Mouse (Mus musculus) spleen, postnatal 4 days (tissue): Measurements from ENCODE around the gene 2010111I01Rik.
"Not testable (repeated sequence)": the region's sequence is repeated elsewhere in the genome, so short reads cannot be mapped to it uniquely, and the experiment has no call there.

Experiments used
- DNase-seq, 2 experiments: peaks; one replicate each; pipeline ENCODE4 v3.0.0; 2022; ENCODE audit warnings: low spot score in 2 of 2

2010111I01Rik gene

GRCm38 (mm10) chr13:62955997-62956396 lies 8.7 kb upstream of the 2010111I01Rik start:
- no peak for DNase-seq

DNA sequence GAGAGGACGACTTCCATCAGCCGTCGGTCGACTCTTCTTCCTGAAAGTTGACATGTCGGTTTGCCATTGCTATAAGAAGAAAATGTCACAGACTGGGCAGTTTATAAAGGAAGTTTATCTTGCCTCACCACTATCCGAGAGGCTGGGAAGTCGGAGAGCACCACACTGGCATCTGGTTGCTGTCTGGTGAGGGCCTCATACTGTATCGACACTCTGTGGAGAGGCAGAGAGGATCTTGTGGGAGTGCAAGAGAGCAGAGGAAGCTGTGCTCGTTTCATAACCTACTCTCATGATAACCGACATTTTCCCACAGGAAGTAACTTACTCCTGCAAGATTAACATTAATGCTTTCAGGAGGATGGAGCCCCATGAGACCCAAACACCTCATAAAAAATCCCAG lies 7.9 kb upstream of the 2010111I01Rik start:
- DNase-seq, result no peak

DNA sequence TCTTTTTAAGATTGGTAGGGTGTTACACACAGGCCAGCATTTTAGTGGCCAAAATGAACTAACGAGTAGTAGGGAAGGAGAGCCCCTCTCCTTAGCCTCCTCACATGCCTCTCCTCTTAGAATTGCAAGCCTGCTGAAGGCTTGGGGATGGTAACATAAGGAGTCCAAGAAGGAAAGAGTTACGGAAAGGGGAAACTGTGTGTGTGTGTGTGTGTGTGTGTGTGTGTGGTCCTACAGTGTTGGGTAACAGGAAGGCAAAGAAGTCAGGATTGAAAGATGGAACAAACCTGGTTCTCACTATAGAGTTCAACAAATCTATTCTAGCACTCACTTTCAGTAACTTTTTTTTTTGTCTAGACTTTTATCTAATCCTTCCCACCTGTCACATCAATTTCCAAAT lies 1.3 kb upstream of the 2010111I01Rik start:
- DNase-seq, result no peak

- no peak for DNase-seq
Measured at GRCm38 (mm10) chr13:62968223-62968622, 3.5 kb downstream of the 2010111I01Rik start.

- DNase-seq, result no peak
Measured at GRCm38 (mm10) chr13:62970515-62971269, 6.0 kb downstream of the 2010111I01Rik start.

GRCm38 (mm10) chr13:62972403-62972802 lies 7.7 kb downstream of the 2010111I01Rik start:
- DNase-seq, result no peak

DNA sequence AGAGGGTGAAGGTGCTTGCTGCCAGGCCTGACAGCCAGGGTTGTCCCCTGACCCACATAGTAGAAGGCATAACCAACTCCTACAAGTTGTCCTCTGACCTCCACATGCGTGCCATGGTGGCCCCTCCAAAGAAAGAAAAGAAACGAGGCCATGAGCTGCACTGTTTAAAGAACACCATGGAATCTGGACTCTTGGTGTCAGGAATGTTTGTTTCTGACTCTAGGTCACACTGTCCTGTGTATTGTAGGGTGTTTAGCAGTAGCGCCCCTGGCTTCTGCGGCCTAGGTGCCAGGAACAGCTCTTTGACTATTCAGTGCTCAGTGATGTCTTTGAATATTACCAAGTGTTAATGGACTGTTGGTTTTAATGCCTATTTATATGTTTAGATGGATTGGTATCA lies 8.4 kb downstream of the 2010111I01Rik start:
- no peak for DNase-seq

DNA sequence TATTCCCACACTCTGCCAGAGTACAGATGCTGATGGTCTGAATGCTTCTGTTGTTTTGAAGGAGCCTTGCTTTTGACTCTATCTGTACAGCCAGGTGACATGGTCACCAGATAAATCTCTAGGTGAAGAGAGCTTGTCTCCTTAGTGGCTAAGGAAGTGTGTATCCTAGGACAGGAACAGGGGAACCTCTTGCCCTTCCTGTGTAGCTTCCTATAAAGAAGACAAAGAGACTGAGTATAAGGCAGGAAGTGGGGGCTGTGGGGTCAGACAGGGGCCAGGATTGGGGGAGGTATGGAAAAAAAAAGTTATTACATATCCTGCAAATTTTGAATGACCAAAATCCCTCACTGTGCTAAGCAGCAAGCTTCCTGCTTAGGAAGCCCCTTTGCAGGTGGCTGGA lies 13.4 kb downstream of the 2010111I01Rik start:
- no peak for DNase-seq

GRCm38 (mm10) chr13:62978784-62979183 lies 14.1 kb downstream of the 2010111I01Rik start:
- no peak for DNase-seq

DNA sequence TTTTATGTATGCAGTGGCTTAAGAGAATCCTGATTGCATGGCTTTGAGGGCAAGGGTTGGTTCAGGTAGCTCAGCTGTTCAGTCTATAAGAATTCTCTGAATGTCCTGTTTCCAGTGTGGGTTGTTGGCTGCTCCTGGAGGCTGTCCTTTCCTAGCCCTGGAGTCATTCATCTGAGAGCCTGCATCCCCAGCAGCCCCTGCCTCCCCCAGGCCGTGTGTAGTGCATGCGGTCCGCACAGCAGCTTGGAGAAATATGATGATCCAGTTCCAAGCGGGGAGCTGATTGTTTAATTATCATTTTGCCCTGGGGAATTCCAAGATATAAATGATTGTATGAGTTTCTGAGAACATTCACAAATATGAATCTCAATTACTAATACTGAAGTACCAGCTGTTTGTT lies 14.5 kb downstream of the 2010111I01Rik start:
- DNase-seq, result no peak

DNA sequence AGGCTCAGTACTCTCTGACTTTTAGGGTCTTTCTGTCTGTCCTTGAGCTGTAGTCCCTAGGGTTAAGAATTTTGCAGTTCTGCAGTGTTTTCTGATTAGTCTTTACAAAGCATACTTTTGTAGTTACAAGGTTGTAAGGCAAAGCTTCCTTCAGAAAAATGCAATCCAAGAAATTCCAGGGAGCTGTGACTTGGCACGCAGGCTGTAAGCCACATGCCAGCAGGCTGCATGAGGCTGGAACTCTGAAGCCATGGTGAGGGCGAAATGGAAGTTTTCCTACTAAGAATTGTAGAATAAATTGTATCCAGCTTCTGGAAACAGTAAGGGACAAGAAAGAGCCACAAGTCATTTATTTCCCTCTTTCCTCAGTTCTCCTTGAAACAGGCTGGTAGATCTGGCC lies 15.4 kb downstream of the 2010111I01Rik start:
- no peak for DNase-seq

DNA sequence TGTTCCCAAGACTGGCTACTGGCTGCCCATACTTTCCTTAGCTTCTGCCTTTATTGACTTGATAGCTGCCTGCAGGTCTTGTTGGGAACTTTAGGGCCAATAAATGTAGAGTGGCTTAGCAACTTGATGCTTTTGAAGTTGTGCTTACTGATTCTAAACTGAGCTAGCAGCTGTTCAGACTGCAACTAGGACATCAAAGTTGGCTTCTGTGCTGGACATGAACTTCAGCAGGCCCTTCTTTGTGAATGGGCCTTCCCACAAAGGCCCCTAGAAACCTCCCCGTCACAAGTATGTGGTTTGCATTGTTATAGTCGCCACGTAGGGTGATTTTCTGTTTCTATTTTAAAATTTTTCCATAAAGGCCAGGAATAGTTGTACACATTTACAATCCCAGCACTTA lies 19.8 kb downstream of the 2010111I01Rik start:
- DNase-seq, result no peak

GRCm38 (mm10) chr13:62989891-62990490 lies 25.3 kb downstream of the 2010111I01Rik start:
- no peak for DNase-seq

- no peak for DNase-seq
Measured at GRCm38 (mm10) chr13:62993543-62994477, 29.1 kb downstream of the 2010111I01Rik start.

- no peak for DNase-seq
Measured at GRCm38 (mm10) chr13:62996767-62997166, 32.1 kb downstream of the 2010111I01Rik start.

DNA sequence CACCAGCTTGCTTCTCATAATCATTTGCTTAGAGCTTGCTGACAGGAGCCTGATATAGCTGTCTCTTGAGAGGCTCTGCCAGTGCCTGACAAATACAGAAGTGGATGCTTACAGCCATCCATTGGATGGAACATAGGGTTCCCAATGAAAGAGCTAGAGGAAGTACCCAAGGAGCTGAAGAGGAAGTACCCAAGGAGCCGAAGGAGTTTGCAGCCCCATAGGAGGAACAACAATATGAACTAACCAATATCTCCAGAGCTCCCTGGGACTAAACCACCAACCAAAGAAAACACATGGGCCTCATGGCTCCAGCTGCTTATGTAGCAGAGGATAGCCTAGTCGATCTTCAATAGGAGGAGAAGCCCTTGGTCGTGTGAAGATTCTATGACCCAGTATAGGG lies 42.8 kb downstream of the 2010111I01Rik start:
- DNase-seq, result not testable (repeated sequence)

DNA sequence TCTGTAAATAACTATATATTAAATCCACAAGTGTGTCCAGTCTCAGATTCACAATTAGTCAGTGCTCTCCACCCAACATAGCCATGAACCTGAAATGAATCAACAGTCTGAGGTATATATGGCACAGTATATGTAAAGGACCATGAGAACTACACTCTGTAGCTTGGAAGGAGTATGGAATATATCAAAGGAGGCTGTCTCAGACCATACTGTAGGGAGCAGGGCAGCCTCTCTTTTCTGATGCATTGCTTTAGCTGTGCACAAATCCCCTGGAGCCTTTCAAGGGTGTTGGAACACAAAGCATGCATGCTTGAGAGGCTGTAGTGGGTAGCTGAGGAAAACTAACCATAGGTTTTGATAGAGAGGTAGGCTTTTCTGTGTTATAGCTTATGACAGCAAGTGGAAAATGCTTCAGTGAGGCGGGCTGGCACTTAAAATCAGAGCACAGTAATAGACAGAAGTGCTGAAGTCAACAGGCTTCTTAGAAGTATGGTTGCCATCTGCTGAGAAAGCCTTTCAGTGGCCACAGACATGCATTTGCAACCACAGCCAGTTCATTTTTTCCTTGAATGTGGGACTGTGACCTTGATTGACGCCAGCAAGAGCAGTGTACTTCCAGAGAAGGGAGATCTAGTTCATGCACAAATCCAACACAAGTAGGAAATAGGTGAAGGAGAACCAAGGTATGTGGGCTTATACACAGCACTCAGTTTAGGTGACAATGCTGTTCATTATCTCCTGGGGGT lies 45.8 kb downstream of the 2010111I01Rik start:
- DNase-seq, result no peak

GRCm38 (mm10) chr13:63014353-63014752 lies 49.7 kb downstream of the 2010111I01Rik start:
- no peak for DNase-seq

DNA sequence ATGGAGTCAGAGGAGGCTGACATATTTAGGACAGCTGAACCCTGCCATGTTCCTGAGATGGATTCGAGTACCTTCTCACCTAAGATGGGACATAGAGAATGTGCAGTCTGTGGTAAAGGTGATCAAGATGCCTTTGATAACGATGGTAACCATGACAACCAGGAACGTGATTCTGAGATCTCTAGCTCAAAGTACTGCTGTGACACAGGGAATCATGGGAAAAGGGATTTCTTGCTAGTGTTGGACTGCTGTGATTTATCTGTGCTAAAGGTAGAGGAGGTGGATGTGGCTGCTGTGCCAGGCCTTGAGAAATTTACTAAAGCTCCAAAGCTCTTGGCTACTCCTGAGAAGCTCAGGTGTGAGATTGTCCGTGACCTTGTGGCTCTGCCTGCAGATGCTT lies 50.7 kb downstream of the 2010111I01Rik start:
- DNase-seq, result no peak

- DNase-seq, result no peak
Measured at GRCm38 (mm10) chr13:63016056-63016455, 51.4 kb downstream of the 2010111I01Rik start.
